Mouse (Mus musculus): Measurements from ENCODE around the gene Zfp629.

GRCm38 (mm10) chr7:127661833-127662232, 46.2 kb upstream of the Zfp629 start:
- TF ChIP-seq CTCF (conservative IDR thresholded peaks at IDR 0.05; ENCODE audit: low read length) (no peak), POU5F1 (IDR thresholded peaks at IDR 0.05; ENCODE audit: borderline replicate concordance, low read length) (no peak), NANOG (IDR thresholded peaks at IDR 0.05; ENCODE audit: borderline replicate concordance, low read length) (no peak)

Data from E14TG2a.4 (cell line).